Mouse (Mus musculus): ENCODE results near the gene Bik. TPM values are rescaled to one million over a fixed set of nuclear protein-coding genes. Genes with fewer than 3 reads are reported as not detected.

Bik gene
- polyA plus RNA-seq, 1 experiment from 2014 or later = 2.1 TPM

DNA sequence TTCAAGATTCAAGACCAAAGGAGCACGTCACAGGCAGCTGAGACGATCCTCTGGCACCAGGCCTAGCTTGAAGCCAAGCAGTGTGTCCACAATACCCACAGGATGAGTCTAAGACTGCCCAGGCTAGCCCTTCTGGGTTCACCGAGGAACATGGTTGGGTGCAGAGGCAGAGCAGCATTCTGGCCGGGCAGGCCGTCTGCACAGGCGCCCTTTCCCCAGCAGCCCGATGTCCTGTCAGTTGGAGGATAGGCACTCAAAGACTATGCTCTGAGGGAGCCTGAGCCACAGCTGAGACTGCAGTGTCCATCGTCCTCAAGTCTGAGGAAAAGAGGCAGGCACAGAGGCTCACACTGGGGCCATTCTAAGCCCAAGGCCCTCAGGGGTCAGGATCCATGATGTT lies 20.5 kb downstream of the Bik start:
- no peak for DNase-seq (ENCODE audit: low spot score)

DNA sequence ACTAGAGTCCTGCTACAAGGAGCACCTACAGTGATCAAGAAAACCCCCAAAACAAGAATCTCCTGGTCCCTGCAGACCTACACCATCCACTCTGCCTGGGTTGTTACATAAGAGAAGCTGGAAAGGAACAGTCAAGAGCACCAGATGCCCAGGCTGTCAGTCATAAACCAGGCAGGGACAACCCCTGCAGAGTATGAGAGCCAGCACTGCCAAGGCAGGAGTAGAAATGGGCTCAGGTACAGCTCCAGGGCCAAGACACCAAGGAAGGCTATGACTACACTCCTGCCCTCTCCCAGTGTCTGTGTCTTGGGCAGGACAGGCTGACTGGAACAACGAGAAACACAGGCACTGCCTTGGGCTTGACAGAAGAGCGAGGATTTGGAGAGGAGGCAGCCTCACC lies 23.5 kb downstream of the Bik start:
- no peak for ATAC-seq (ENCODE audit: low FRiP score)
- no peak overlapping the region for H3K4me2 ChIP-seq (replicated peaks; ENCODE audit: low read depth, low read length)
- H3K27me3 ChIP-seq (ENCODE audit: control insufficient read depth, insufficient read depth, low read length) = no peaks in the 10 kb centered on the region
- 0 out of 2 replicates have a peak, but pooled peaks cover 3% of the 10 kb centered on the region for H3K36me3 ChIP-seq (ENCODE audit: control insufficient read depth, insufficient read depth, low read length)
- H3K9me3 ChIP-seq (ENCODE audit: control insufficient read depth, low read length) = no peaks in the 10 kb centered on the region
- no peak overlapping the region for H3K9ac ChIP-seq (ENCODE audit: low read depth, low read length)
- 98% methylated on average over 2 of the region's 2 CpGs for WGBS
- DNase-seq (ENCODE audit: low spot score) = no peak
- no peak overlapping the region for H3K4me3 ChIP-seq (ENCODE audit: low read depth, low read length)
- H3K4me1 ChIP-seq (replicated peaks; ENCODE audit: control insufficient read depth, insufficient read depth, low read length) = no peaks in the 10 kb centered on the region
- H3K27ac ChIP-seq (ENCODE audit: low read depth, low read length) = no peak overlapping the region

More for the DNA sequence above, 20.5 kb downstream of the Bik start:
- Histone ChIP-seq H3K4me2 (replicated peaks; ENCODE audit: low read depth, low read length) (no peak overlapping the region), H3K27me3 (ENCODE audit: control insufficient read depth, insufficient read depth, low read length) (no peaks in the 10 kb centered on the region), H3K4me3 (ENCODE audit: low read depth, low read length) (no peak overlapping the region), H3K9me3 (ENCODE audit: control insufficient read depth, low read length) (no peaks in the 10 kb centered on the region), H3K36me3 (ENCODE audit: control insufficient read depth, insufficient read depth, low read length) (0 out of 2 replicates have a peak, but pooled peaks cover 3% of the 10 kb centered on the region), H3K27ac (ENCODE audit: low read depth, low read length) (no peak overlapping the region), H3K9ac (ENCODE audit: low read depth, low read length) (no peak overlapping the region), H3K4me1 (replicated peaks; ENCODE audit: control insufficient read depth, insufficient read depth, low read length) (no peaks in the 10 kb centered on the region)
- WGBS = 88% methylated on average over 8 of the region's 8 CpGs
- ATAC-seq (ENCODE audit: low FRiP score) = no peak

DNA sequence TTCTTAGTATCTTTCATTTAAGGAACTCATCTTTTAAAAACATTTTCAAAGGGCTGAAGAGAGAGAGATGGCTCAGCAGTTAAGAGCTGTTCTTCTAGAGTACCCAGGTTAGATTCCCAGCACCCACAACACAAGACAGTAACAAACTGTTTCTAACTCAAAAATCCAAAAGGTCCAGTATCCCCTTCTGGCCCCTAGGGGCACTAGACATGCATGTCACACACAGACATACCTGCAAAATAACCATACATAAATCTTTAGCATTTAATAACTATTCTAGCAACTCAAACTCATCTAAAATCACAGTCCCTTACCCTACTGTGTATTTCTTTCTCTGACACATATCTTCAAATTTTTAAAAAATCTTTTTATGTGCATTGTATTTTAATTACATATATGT lies 27.2 kb downstream of the Bik start:
- H3K4me1 ChIP-seq (replicated peaks; ENCODE audit: control insufficient read depth, insufficient read depth, low read length) = no peaks in the 10 kb centered on the region
- H3K36me3 ChIP-seq (ENCODE audit: control insufficient read depth, insufficient read depth, low read length) = no peaks in the 10 kb centered on the region
- ATAC-seq (ENCODE audit: low FRiP score) = no peak
- H3K4me3 ChIP-seq (ENCODE audit: low read depth, low read length) = no peak overlapping the region
- no peak overlapping the region for H3K27ac ChIP-seq (ENCODE audit: low read depth, low read length)
- H3K9me3 ChIP-seq (ENCODE audit: control insufficient read depth, low read length) = no peaks in the 10 kb centered on the region
- no peak overlapping the region for H3K4me2 ChIP-seq (replicated peaks; ENCODE audit: low read depth, low read length)
- no peak overlapping the region for H3K9ac ChIP-seq (ENCODE audit: low read depth, low read length)
- no peak for DNase-seq (ENCODE audit: low spot score)
- H3K27me3 ChIP-seq (ENCODE audit: control insufficient read depth, insufficient read depth, low read length) = no peaks in the 10 kb centered on the region

DNA sequence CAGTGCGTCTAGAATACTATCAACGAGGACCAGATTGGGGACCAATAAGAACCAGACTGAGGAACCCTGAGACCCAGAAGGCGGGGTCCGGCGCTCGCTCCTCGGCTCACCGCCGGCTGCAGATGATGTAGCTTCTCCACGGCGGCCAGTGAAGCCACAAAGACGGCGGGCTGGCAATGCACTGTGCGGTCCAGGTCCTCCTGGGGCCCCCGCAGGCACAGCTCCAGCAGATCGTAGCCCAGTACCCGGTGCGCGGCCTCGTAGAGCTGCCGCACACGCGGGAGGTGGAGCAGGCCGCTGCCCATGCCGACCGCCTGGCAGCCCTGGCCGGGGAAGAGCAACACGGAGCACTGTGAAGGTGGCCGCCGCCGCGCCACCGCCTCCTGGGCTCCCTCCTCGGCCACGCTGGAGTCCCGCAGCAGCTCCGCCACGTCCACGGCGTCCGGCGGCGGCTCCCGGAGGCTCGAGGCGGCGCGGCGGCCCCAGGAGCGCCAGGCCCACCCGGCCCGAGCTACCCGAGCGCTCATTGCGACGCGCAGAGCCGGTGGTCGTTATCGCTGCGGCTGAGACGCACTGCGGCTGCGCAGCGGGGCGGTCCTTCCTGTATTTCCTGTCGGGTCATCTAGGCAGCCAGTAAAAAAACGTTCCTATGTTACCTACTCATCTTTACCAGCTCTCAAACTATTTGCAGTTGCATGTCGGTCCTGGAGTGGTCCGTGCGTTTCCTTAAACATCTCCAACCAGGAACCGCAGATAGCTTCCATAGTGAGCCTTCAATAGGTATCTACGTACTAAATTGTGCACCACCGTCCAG lies 28.7 kb downstream of the Bik start:
- Histone ChIP-seq H3K27ac (ENCODE audit: low read depth, low read length) (peak overlapping the region; percentile 93), H3K4me1 (replicated peaks; ENCODE audit: control insufficient read depth, insufficient read depth, low read length) (no peaks in the 10 kb centered on the region), H3K9me3 (ENCODE audit: control insufficient read depth, low read length) (no peaks in the 10 kb centered on the region), H3K4me2 (replicated peaks; ENCODE audit: low read depth, low read length) (peak overlapping the region; percentile 84), H3K27me3 (ENCODE audit: control insufficient read depth, insufficient read depth, low read length) (no peaks in the 10 kb centered on the region), H3K9ac (ENCODE audit: low read depth, low read length) (peak overlapping the region; percentile 98), H3K4me3 (ENCODE audit: low read depth, low read length) (peak overlapping the region; percentile 92), H3K36me3 (ENCODE audit: control insufficient read depth, insufficient read depth, low read length) (no peaks in the 10 kb centered on the region)
- DNase-seq (ENCODE audit: low spot score) (peak; percentile 92), ATAC-seq (ENCODE audit: low FRiP score) (peak; percentile 87)
- under 1% methylated on average over 68 of the region's 74 CpGs for WGBS

DNA sequence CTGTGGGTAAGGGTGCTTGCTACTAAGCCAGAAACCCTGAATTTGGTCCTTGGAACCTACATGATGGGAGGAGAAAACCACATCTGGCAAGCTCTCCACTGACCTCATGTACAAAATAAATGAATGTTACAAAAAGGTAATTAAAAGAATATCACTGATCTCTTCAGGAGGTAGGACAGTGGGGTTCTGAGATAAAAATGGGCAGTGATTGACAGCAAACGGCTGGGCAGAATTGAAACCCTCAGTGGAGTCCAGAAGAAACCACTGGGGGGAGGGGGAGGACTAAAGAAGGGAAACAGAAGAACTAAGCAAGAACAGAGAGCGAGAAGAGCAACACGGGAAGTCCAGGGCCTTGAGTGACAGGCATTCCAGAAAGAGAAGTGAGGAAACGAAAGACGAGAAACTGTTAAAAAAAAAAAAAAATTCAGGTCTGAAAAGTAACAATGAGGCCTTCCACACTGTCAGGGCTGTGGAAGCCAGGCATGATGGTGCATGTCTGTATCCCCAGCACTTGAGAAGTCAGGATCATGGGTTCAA lies 34.3 kb downstream of the Bik start:
- Histone ChIP-seq H3K9me3 (ENCODE audit: control insufficient read depth, low read length) (no peaks in the 10 kb centered on the region), H3K4me2 (replicated peaks; ENCODE audit: low read depth, low read length) (no peak overlapping the region), H3K27ac (ENCODE audit: low read depth, low read length) (no peak overlapping the region), H3K36me3 (ENCODE audit: control insufficient read depth, insufficient read depth, low read length) (no peaks in the 10 kb centered on the region), H3K27me3 (ENCODE audit: control insufficient read depth, insufficient read depth, low read length) (peaks cover 9% of the 10 kb centered on the region), H3K4me3 (ENCODE audit: low read depth, low read length) (no peak overlapping the region), H3K4me1 (replicated peaks; ENCODE audit: control insufficient read depth, insufficient read depth, low read length) (0 out of 2 replicates have a peak, but pooled peaks cover 6% of the 10 kb centered on the region), H3K9ac (ENCODE audit: low read depth, low read length) (no peak overlapping the region)
- 59% methylated on average over 5 of the region's 5 CpGs for WGBS
- no peak for DNase-seq (ENCODE audit: low spot score)
- no peak for ATAC-seq (ENCODE audit: low FRiP score)

DNA sequence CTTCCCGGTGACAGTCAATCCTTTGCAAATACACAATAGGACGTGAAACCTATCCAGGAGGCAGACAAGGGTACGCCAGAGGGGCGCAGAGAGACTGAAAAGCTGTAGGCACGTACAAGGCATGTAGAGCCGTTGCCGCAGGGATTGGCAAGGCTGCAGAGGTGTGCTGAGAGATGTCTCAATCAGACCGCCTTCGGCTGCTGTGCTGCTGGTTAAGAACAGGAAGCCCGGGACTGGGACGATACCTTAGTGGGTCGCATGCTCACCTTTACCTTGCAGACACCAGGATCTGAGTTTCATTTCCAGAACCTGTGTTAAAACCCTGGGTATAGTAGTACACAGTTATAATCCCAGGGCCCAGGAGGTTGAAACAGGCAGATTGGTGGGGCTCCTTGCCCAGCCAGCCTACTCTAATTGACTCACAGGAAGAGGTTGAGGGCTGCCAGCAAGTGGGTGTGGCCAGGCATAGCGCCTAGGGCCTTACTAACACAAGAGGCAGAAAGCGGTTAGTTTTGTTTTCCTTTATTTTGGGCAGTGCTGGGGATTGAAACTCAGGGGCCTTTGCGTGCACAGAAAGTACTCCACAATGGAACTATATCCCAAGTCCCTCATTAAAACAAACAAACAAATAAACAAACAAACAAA lies 36.1 kb downstream of the Bik start:
- DNase-seq (ENCODE audit: low spot score) = peak; percentile 36

DNA sequence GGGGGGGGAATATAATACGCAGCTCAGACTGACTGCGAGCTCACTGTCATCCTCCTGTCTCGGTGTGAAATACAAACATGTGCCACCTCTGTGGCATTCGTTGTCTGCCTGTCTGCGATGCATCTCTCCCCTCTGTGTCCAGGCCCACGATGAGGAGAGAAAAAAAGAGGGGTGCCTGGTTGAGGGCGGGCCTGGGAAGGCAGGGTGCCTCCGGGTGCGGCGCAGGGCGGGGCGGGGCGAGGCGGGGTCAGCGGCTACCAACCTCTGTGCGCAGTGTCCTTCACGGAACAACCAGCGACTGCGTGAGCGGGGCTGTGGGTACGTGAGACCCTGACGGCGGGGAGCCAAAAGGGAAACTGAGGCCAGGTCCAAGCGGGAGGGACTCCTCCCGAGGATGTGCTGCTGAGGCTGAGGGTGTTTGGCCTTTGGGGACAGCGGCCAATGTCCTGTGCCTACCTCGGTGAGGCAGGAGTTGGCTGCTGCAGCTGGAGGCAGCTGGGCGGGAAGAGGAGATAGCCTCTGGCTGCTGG lies 36.7 kb downstream of the Bik start, which contains the start of the genes Tspo and Mcat:
Tspo (plus strand) TSS at position 266 of the 530 bp plus-strand sequence.
Mcat (minus strand) TSS at position 461 of the 530 bp plus-strand sequence.
- 3% methylated on average over 26 of the region's 28 CpGs for WGBS
- H3K27me3 ChIP-seq (ENCODE audit: control insufficient read depth, insufficient read depth, low read length) = peaks cover 9% of the 10 kb centered on the region

More for the DNA sequence above, 36.1 kb downstream of the Bik start:
- no peak for ATAC-seq (ENCODE audit: low FRiP score)
- H3K36me3 ChIP-seq (ENCODE audit: control insufficient read depth, insufficient read depth, low read length) = no peaks in the 10 kb centered on the region
- WGBS = 35% methylated on average over 15 of the region's 15 CpGs
- H3K9ac ChIP-seq (ENCODE audit: low read depth, low read length) = no peak overlapping the region
- peak overlapping the region; percentile 85 for H3K4me2 ChIP-seq (replicated peaks; ENCODE audit: low read depth, low read length)
- no peak overlapping the region for H3K27ac ChIP-seq (ENCODE audit: low read depth, low read length)
- 0 out of 2 replicates have a peak, but pooled peaks cover 6% of the 10 kb centered on the region for H3K4me1 ChIP-seq (replicated peaks; ENCODE audit: control insufficient read depth, insufficient read depth, low read length)
- peaks cover 9% of the 10 kb centered on the region for H3K27me3 ChIP-seq (ENCODE audit: control insufficient read depth, insufficient read depth, low read length)
- H3K9me3 ChIP-seq (ENCODE audit: control insufficient read depth, low read length) = no peaks in the 10 kb centered on the region
- H3K4me3 ChIP-seq (ENCODE audit: low read depth, low read length) = no peak overlapping the region; the same call in 1 of the 2 replicates

DNA sequence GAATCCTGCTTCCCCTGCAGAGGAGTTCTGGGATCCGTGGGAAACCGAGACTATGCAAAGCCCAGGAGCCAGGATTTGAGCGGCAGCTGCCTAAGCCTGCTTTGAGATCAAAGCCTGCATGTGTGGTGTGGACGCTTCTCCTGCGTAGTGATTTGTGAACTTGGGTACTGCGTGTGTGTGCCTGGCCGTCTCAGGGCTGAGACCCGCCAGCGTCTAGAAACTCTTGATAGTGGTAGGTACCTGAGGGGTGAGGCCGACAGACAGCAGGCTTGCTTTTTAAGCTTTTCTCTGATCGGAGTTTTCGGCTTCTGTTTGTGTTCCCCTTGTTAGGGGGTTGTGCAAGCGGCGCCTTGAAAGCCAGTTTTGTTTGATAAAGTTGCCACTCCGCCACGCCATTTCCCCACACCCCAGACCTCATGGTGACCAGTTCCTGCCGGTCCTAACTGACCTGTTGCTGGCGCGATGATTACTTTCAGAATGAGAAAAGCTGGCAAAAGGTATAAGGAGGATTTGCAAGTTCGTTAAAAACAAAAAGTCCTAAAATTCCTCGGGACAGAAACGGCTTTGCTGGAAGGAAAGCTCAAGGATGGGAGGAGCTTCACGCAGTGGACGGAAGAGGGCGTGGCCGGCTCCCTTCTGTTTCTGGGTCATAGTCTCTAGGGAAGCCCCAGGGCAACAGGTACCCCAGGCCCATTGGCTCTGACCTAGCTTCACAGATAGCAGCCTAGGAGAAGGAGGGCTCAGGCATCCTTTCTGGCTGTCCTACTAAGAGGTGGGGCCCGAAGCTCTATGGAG lies 37.4 kb downstream of the Bik start:
- 1% methylated on average over 27 of the region's 27 CpGs for WGBS
- H3K27ac ChIP-seq (ENCODE audit: low read depth, low read length) = no peak overlapping the region

More for the DNA sequence above, 36.7 kb downstream of the Bik start, which contains the start of the genes Tspo and Mcat:
- Histone ChIP-seq H3K9me3 (ENCODE audit: control insufficient read depth, low read length) (no peaks in the 10 kb centered on the region), H3K36me3 (ENCODE audit: control insufficient read depth, insufficient read depth, low read length) (no peaks in the 10 kb centered on the region), H3K9ac (ENCODE audit: low read depth, low read length) (peak within 1 kb of the TSS; percentile 56), H3K4me2 (replicated peaks; ENCODE audit: low read depth, low read length) (peak within 1 kb of the TSS; percentile 85), H3K27ac (ENCODE audit: low read depth, low read length) (no peak within 1 kb of the TSS), H3K4me3 (ENCODE audit: low read depth, low read length) (peak within 1 kb of the TSS; percentile 40), H3K4me1 (replicated peaks; ENCODE audit: control insufficient read depth, insufficient read depth, low read length) (0 out of 2 replicates have a peak, but pooled peaks cover 6% of the 10 kb centered on the region)
- ATAC-seq (ENCODE audit: low FRiP score) (no peak), DNase-seq (ENCODE audit: low spot score) (peak; percentile 58)

More for the DNA sequence above, 37.4 kb downstream of the Bik start:
- Histone ChIP-seq H3K27me3 (ENCODE audit: control insufficient read depth, insufficient read depth, low read length) (peaks cover 9% of the 10 kb centered on the region), H3K9ac (ENCODE audit: low read depth, low read length) (peak overlapping the region; percentile 56), H3K4me3 (ENCODE audit: low read depth, low read length) (peak overlapping the region; percentile 40), H3K4me2 (replicated peaks; ENCODE audit: low read depth, low read length) (peak overlapping the region; percentile 85), H3K9me3 (ENCODE audit: control insufficient read depth, low read length) (no peaks in the 10 kb centered on the region), H3K4me1 (replicated peaks; ENCODE audit: control insufficient read depth, insufficient read depth, low read length) (0 out of 2 replicates have a peak, but pooled peaks cover 6% of the 10 kb centered on the region), H3K36me3 (ENCODE audit: control insufficient read depth, insufficient read depth, low read length) (no peaks in the 10 kb centered on the region)
- DNase-seq (ENCODE audit: low spot score) = peak; percentile 62
- ATAC-seq (ENCODE audit: low FRiP score) = no peak; the same call in 1 of the 2 replicates
